Comparison of ENCODE assay signal across 8 mouse cellular contexts in genomic region chr4:148908214-148908681, GRCm38 (mm10).
DNase-seq lines count a peak whose midpoint lies in the region; ATAC-seq and TF ChIP-seq lines count a peak whose summit lies in the region.

No protein-coding gene starts in this region.

- H3K27me3 ChIP-seq in heart, embryonic 13.5 days (replicated peaks): peaks cover 4% of the 10 kb centered on the region; the same call in 1 of the 2 replicates

- intact Hi-C loops in heart, postnatal 14 days (cut with DNase I): no loop called here
- intact Hi-C loops in left cerebral cortex, postnatal 4 days (cut with DNase I): no loop called here

- no peak for ATAC-seq in heart, embryonic 13.5 days (ENCODE audit: extremely low read depth, insufficient number of reproducible peaks, low FRiP score, low TSS enrichment)

- H3K9ac ChIP-seq in heart, embryonic 13.5 days: peak overlapping the region; percentile 76

- H3K9me3 ChIP-seq in heart, embryonic 13.5 days: no peaks in the 10 kb centered on the region

- no peak for TF ChIP-seq POLR2A in bone marrow macrophage, adult 2 months (IDR thresholded peaks at IDR 0.05; ENCODE audit: borderline replicate concordance, low read depth, low read length)

- DNase-seq in heart, postnatal 14 days: no peak
- DNase-seq in B cell, adult 2 months: peak; percentile 46 to 50
- DNase-seq in kidney, postnatal 4 days: peak; percentile 83 to 91
- DNase-seq in frontal cortex, postnatal 14 days (ENCODE audit: low spot score in 2 of 2): no peak
- no peak for DNase-seq in left cerebral cortex, postnatal 4 days
- no peak for DNase-seq in spleen, postnatal 4 days (ENCODE audit: low spot score in 2 of 2)

- peak; percentile 83 for TF ChIP-seq CTCF in bone marrow macrophage, adult 2 months (IDR thresholded peaks at IDR 0.05; ENCODE audit: low read depth, low read length)

- H3K4me1 ChIP-seq in heart, embryonic 13.5 days: peaks cover 99% of the 10 kb centered on the region
- H3K4me1 ChIP-seq in bone marrow macrophage, adult 2 months (ENCODE audit: control insufficient read depth, insufficient read depth, low read length): no peaks in the 10 kb centered on the region

- no peak overlapping the region for H3K4me3 ChIP-seq in heart, embryonic 13.5 days
- no peak overlapping the region for H3K4me3 ChIP-seq in bone marrow macrophage, adult 2 months (ENCODE audit: insufficient read depth, low read length)

- peak overlapping the region; percentile 91 for H3K27ac ChIP-seq in heart, embryonic 13.5 days (replicated peaks)
- no peak overlapping the region for H3K27ac ChIP-seq in bone marrow macrophage, adult 2 months (ENCODE audit: insufficient read depth, low read depth, low read length)

- no peak overlapping the region for H3K4me2 ChIP-seq in heart, embryonic 13.5 days

- WGBS in heart, embryonic 13.5 days: 69% methylated on average over 11 of the region's 11 CpGs

- H3K36me3 ChIP-seq in heart, embryonic 13.5 days: 0 out of 2 replicates have a peak, but pooled peaks cover 9% of the 10 kb centered on the region

Comparison
In these comparisons a context has a peak if more than half of its experiments do, and no peak if none do; other contexts are left out.
1. DNase-seq: peak in B cell, adult 2 months (2 of 2) and kidney, postnatal 4 days (2 of 2); none in heart, postnatal 14 days (0 of 2), frontal cortex, postnatal 14 days (0 of 2), left cerebral cortex, postnatal 4 days (single experiment) and spleen, postnatal 4 days (0 of 2).